Mouse (Mus musculus): ENCODE measurements around the gene Spop. TPM values are rescaled to one million over a fixed set of nuclear protein-coding genes. Genes with fewer than 3 reads are reported as not detected.

The Spop gene
- polyA plus RNA-seq, 1 experiment from 2014 or later, result 91.8 TPM

DNA sequence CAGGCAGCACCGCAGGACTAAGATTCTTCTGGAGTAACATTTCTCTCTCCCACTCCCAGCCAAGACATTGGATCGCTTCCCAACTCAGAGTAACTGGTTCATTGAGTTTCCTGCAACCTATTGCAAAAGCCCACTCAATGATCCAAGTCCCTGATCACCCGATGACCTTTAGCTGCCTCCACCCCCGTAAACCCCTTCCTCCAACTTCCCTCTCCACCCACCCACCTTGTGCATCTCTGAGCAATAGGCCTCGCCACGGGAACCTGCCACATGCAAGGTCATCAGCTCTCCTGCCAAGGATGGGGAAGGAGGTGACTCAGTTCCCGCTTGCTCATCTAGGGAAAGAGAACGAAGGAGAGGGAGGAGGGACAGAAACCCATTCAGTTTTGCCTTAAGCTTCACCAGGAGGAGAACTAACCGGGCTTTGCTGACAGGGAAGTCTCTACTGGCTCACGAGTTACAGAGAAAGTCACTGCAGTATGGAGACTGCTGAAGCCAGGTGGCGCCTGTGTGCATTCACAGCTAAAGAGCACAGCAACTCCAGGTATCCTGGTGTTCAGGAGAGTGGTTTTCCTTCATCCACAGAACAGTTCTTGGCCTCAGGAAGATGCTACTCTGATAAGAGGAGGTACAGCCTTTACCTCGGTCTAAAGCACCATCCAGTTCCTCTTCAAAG, 93.3 kb downstream of the Spop start:
- Histone ChIP-seq H3K27ac (no peak overlapping the region), H3K4me3 (ENCODE audit: inconsistent target) (no peak overlapping the region), H3K79me2 (ENCODE audit: inconsistent target) (no peaks in the 10 kb centered on the region), H3K36me3 (ENCODE audit: inconsistent target) (no peaks in the 10 kb centered on the region)
- 45% methylated on average over 12 of the region's 12 CpGs for WGBS (ENCODE audit: missing documents)

DNA sequence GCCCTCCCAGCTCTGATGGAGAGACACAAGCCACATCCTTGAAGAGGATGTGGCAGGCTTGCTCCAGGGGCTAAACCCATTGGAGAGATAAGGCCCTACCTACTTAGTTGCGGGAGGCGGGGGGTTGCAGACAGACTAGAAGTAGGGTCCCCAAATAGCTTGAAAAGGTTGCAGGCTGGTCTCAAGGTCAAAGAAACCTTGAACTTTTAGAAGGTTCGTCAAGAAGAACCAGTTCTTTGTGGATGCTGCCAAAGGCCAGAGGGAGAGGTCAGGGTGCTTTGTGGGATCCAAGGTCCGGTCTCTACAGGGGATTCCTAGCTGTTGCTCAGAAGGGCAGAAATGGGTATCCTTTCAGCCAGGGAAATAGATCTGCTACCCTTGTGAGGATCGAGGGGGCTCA, 93.9 kb downstream of the Spop start:
- Histone ChIP-seq H3K36me3 (ENCODE audit: inconsistent target) (no peaks in the 10 kb centered on the region), H3K27ac (no peak overlapping the region), H3K79me2 (ENCODE audit: inconsistent target) (no peaks in the 10 kb centered on the region), H3K4me3 (ENCODE audit: inconsistent target) (no peak overlapping the region)
- 87% methylated on average over 5 of the region's 5 CpGs for WGBS (ENCODE audit: missing documents)

DNA sequence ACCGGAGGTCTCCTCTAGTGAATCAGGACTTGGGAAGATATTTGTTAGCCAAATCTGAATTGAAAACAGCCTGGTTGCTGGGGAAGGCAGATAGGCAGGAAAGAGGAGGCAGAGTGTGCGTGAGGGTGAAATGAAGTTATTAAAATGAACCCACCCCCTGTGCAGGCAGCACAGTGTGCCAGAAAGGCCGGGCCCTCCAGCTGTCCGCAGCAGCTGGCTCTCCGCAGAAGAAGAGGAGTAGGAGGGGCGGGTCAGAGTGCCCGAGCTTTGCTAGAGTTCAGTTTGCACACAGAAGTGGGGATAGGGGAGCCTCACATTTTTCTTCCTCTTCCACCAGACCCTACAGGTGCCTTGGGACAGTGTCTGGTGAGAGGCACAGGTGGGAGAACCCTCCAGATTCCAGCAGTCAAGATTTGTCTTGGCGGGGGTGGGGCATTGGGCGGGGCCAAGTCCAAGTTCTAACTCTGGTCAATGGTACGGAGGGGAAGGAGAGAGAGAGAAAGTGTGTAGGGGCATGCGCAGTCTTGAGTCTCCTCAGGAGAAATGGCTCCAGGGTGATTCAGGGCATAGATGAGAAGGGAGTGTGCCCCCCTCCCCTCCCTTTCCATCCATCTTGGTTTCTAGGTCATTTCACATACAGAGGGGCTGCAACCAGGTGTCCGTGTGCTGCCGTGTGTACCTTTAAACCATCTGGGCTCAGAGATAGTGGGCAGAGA, 94.5 kb downstream of the Spop start:
- H3K36me3 ChIP-seq (ENCODE audit: inconsistent target), result no peaks in the 10 kb centered on the region
- H3K4me3 ChIP-seq (ENCODE audit: inconsistent target), result no peak overlapping the region
- H3K79me2 ChIP-seq (ENCODE audit: inconsistent target), result no peaks in the 10 kb centered on the region
- no peak overlapping the region for H3K27ac ChIP-seq
- WGBS (ENCODE audit: missing documents), result 78% methylated on average over 9 of the region's 13 CpGs

DNA sequence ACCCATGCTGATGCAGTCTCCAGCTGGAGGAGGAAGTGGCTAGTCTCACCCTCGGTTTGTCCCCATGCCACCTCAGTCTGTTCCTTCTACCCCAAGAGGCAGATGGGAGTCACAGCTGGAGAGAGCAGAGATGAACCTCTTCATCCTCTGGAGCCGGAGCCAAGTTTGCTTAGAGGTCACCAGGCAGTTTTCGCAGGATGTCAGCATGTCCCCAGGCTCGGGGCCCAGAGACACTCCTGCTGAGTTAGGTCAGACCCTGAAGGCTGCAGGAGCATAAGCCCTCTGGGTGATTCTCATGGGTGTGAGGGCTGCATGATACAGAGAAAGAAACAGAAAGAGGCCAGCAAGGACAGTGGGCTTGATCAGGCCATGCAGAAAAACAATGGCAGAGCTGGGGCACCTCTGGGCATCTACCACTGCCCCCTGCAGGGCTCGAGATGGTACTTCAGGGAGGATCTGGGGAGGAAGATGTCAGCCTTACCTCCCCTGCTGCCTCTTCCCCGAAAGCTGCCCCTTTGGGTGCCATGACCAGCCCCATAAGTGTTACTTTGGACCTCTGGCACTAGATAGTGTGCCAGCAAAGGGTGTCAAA, 95.3 kb downstream of the Spop start:
- Histone ChIP-seq H3K27ac (no peak overlapping the region), H3K4me3 (ENCODE audit: inconsistent target) (no peak overlapping the region)
- 68% methylated on average over 6 of the region's 6 CpGs for WGBS (ENCODE audit: missing documents)

DNA sequence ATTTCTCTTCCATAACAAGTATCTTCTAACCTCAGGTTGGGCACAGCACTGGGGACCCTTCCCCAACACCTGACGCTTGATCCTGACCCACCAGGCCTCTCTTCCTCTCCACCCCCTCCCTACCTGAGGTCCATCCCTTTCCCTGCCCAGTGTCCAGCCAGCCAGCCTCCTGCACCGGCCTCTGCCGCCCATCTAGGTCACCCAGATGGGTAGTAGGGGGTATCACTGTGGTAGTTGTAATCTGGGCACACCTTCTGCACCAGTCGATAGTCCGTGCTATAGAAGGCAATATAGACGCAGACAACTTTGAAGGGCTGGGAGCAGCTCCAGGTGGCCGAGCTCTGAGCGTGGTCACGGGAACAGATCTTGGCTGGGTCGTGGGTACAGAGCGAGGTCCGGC, 96.8 kb downstream of the Spop start:
- WGBS (ENCODE audit: missing documents), result 87% methylated on average over 9 of the region's 12 CpGs
- Histone ChIP-seq H3K27ac (no peak overlapping the region), H3K36me3 (ENCODE audit: inconsistent target) (no peaks in the 10 kb centered on the region), H3K4me3 (ENCODE audit: inconsistent target) (no peak overlapping the region), H3K79me2 (ENCODE audit: inconsistent target) (no peaks in the 10 kb centered on the region)

More for the DNA sequence above, 95.3 kb downstream of the Spop start:
- Histone ChIP-seq H3K79me2 (ENCODE audit: inconsistent target) (no peaks in the 10 kb centered on the region), H3K36me3 (ENCODE audit: inconsistent target) (no peaks in the 10 kb centered on the region)

DNA sequence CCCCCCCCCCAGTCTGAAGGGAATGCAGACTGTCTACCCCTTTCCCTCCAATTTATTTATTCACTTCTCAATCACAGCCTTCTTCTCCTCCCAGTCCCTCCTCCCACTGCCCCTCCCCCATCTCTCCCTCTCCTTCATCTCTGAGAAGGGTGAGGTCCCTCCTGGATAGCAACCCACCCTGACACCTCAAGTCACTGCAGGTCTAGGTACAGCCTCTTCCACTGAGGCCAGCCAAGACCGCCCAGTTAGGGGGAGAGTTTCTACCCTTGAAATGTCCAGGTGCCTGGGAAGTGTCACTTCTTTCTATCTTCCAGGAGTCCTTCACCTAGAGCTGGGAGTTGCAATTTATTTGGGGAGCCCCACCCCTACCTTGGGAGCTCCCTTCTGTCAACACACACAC, 98.0 kb downstream of the Spop start:
- Histone ChIP-seq H3K79me2 (ENCODE audit: inconsistent target) (no peaks in the 10 kb centered on the region), H3K4me3 (ENCODE audit: inconsistent target) (no peak overlapping the region), H3K36me3 (ENCODE audit: inconsistent target) (no peaks in the 10 kb centered on the region), H3K27ac (no peak overlapping the region)
- WGBS (ENCODE audit: missing documents), result 90% methylated on average over 1 of the region's 1 CpGs

DNA sequence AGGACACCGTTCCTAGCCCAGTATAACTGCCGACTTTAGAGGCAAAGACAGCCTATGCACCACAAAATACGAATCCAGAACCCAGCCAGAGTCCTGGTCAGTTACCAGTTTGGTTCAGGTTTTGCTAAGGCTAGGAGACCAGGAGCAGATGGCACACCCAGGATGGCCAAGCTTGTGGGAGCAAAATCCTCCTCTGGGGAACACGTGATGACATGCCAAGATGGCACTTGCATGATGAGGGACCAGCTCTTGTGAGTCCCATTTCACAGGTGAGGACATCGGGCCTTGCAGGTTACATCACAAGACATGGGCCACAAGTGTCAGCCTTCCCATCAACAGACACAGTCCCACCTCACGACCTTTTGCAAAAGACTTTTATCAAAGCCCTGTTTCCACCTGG, 98.5 kb downstream of the Spop start:
- 80% methylated on average over 6 of the region's 6 CpGs for WGBS (ENCODE audit: missing documents)
- no peak overlapping the region for H3K27ac ChIP-seq
- no peaks in the 10 kb centered on the region for H3K36me3 ChIP-seq (ENCODE audit: inconsistent target)
- no peaks in the 10 kb centered on the region for H3K79me2 ChIP-seq (ENCODE audit: inconsistent target)
- no peak overlapping the region for H3K4me3 ChIP-seq (ENCODE audit: inconsistent target)

DNA sequence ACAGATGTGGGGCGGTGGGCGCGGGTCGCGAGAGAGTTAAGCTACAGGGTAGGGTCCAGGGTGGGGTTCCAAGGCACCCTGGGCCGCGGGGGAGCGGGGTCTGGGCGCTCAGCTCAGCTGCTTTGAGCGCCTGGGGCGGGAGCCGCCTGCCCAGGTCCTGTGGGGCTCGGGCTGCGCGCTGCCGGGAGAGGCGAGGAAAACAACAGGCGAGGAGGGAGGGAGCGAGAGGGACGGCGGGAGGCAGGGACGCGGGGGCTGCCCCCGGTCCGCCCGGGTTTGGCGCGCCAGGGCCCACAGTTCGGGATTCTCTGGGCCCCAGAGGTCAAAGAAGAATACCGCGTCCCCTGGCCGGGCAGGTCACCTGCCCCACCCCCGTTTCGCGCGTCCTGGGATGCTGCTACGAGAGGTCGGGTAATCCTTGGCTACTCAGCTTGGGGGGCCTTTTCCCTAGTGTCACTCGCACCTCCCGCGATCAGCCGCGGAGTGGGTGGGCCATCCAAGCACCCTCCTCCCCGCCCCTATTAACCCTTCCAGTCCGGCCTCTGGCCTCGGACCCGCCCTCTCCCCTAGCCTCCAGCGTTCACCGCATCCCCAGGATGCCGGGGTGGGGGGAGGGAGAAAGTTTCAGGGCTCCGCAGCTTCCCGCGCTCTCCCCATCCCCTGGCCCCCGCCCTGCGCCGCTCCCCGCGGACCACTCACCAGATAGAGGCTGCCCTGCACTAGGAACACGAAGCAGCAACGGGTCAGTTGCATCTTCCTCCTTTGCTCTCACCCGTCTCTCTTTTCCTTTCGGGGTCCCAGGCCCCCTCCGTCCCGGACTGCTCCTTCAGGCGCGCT, 99.8 kb downstream of the Spop start:
- Histone ChIP-seq H3K27ac (no peak overlapping the region), H3K4me3 (ENCODE audit: inconsistent target) (no peak overlapping the region), H3K36me3 (ENCODE audit: inconsistent target) (no peaks in the 10 kb centered on the region), H3K79me2 (ENCODE audit: inconsistent target) (no peaks in the 10 kb centered on the region)
- 6% methylated on average over 57 of the region's 66 CpGs for WGBS (ENCODE audit: missing documents)

DNA sequence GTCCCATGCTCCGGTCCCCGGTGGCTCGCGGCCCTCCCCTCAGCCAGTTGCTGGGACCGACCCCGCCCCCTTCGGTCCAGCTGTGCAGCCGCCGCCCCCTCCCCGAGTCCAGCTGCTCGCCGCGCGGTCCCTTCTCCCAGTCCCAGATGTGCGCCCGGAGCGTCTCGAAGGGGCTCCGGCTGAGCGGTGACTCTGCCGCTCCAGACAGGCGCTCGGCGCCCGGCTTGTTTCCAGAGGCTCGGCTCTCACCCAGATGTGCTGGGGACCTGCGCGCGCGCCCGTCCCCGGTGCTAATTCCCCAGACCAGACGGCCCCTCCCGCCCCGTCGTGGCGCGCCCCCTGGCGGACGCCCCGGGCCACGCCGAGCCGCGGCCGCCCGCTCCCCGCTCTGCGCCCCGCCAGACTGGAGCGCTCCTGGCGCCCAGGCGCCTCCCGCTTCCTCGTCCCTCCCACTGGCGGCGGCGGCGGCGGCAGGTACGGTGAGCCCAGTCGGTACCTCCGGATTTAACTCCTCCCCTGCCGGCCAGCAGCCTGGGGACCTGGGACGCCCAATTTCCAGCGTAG, 100.5 kb downstream of the Spop start, which contains the start of gene Nxph3:
Gene Nxph3 (minus strand): TSS at position 273 of the 564 bp plus-strand sequence.
- Histone ChIP-seq H3K27ac (no peak within 1 kb of the TSS), H3K79me2 (ENCODE audit: inconsistent target) (no peaks in the 10 kb centered on the region), H3K4me3 (ENCODE audit: inconsistent target) (no peak within 1 kb of the TSS; the same call in 1 of the 2 replicates), H3K36me3 (ENCODE audit: inconsistent target) (no peaks in the 10 kb centered on the region)
- under 1% methylated on average over 60 of the region's 66 CpGs for WGBS (ENCODE audit: missing documents)

DNA sequence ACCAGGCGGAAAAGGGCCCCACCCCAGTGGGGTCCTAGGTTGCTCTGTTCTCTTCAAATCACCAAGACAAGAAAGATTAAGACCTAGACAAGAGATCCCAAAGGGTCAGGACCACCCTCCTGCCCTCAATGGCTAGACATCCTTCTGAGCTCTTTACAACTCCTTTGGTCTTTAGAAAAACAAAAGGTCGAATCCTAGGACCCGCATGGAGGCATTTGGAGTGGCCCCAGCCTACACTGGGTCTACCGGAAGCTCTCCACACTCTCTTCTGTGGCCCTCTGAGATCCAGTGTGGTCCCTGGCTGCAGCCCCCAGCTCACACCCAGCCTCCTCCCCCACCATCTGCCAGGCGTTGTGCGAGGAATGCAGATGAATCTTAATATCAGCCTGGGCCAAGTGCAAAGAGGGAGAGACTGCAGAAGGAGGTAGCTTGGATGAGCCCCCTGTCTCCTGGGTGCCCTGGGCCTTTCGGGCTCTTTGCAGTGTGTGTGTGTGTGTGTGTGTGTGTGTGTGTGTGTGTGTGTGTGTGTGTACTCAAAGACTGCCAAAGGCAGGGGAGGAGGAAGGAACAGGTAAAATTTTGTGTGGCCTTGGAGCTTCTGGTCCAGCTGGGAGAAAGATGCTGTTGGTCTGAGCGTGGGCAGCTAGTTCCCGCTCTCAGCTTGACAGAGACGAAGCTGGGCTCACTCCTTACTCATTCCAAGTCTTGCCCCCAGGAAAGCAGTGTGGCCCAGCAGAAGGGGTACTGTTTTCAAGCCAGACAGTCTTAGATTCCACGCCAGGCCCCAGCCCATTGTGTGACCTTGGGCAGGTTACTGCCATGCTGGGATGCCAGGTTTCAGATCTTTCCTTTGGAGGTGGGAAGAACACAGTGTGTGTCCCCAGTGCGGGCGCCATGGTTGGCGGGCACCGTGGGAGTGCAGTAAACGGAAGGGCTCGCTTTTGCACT, 101.8 kb downstream of the Spop start:
- Histone ChIP-seq H3K27ac (no peak overlapping the region), H3K79me2 (ENCODE audit: inconsistent target) (no peaks in the 10 kb centered on the region), H3K4me3 (ENCODE audit: inconsistent target) (no peak overlapping the region), H3K36me3 (ENCODE audit: inconsistent target) (no peaks in the 10 kb centered on the region)
- 83% methylated on average over 17 of the region's 17 CpGs for WGBS (ENCODE audit: missing documents)

DNA sequence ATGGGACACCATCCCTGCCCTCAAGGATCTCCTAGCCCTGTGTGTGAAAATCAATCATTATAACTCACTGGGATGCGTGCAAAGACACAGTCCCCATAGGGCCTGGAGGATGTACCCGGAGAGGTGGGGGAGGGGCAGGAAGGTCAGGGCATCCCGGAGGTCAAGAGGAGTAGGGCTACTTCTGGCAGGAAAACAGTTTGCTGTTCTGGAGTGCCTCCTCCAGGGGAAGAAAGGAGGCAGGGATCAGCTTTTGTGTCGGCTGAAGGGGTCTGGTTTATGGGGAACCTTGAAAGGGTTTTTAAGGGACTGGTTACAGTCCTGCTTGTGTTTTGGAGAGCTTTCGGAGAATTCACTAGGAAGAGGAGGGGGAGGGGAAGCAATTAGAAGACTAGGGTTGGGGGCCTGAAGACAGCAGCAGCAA, 102.6 kb downstream of the Spop start:
- 46% methylated on average over 5 of the region's 5 CpGs for WGBS (ENCODE audit: missing documents)
- Histone ChIP-seq H3K79me2 (ENCODE audit: inconsistent target) (no peaks in the 10 kb centered on the region), H3K4me3 (ENCODE audit: inconsistent target) (no peak overlapping the region), H3K27ac (no peak overlapping the region), H3K36me3 (ENCODE audit: inconsistent target) (no peaks in the 10 kb centered on the region)

DNA sequence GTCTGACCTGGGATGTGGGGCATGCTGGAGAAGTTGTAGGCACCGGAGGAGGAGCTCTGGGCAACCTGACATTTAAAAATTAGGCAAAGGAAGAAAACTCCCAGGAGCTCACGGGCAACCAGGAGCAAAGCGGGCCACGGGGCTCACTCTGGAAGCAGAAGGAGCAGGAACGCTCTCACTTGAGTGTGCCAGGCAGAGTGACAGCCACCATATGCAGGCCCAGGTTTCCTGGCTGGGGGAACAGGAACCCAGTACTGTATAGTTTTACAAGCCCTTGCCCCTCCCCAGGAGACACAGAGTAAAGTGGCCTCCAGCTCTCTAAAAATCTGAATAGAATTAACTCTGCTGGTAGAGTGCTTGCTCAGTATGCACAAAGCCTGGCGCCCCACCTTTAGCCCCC, 103.3 kb downstream of the Spop start:
- Histone ChIP-seq H3K36me3 (ENCODE audit: inconsistent target) (no peaks in the 10 kb centered on the region), H3K27ac (no peak overlapping the region), H3K79me2 (ENCODE audit: inconsistent target) (no peaks in the 10 kb centered on the region), H3K4me3 (ENCODE audit: inconsistent target) (no peak overlapping the region)
- 74% methylated on average over 6 of the region's 6 CpGs for whole genome bisulfite sequencing (ENCODE audit: missing documents)

DNA sequence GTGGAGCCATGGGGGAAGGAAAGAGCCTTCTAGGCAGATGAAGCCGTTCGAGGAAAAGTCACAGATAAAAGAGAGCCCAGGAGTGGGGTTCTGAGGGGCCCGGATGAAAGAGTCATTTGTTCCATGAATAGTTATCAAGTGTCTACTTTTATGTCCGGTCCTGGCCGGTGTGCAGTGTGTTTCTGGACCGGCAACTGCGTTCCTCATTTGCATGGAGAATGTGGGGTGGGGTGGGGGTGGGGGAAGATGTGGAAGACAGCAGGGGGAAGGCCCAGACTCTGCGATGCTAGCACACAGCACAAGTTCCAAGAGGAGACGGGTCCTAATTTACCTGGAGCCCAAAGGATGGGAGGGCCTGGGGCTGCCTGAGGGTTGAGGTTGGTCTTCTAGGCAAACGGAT, 105.4 kb downstream of the Spop start:
- 92% methylated on average over 10 of the region's 10 CpGs for WGBS (ENCODE audit: missing documents)
- Histone ChIP-seq H3K27ac (no peak overlapping the region), H3K36me3 (ENCODE audit: inconsistent target) (no peaks in the 10 kb centered on the region), H3K79me2 (ENCODE audit: inconsistent target) (no peaks in the 10 kb centered on the region), H3K4me3 (ENCODE audit: inconsistent target) (no peak overlapping the region)
